Mouse (Mus musculus) lung, embryonic 14.5 days (tissue): ENCODE data around the gene Nmur1. TPM values are rescaled to one million over a fixed set of nuclear protein-coding genes. Genes with fewer than 3 reads are reported as not detected.
A peak's percentile ranks its signal among the peaks of the same experiment; 100 is the strongest.

Experiments used
- ATAC-seq: fragments of 200-750 bp; cut with Nextera tagmentation; 2 replicates; pipeline ENCODE4 v1.8.0; 2017; ENCODE audit warnings: mild to moderate bottlenecking, moderate TSS enrichment, moderate library complexity; ENCODE audit not compliant: insufficient read depth
- DNase-seq: peaks from one replicate; pipeline ENCODE4 v3.0.0-alpha.2; 2015
- H3K27ac ChIP-seq: fragments of 300-500 bp; sonication (generic); 2 replicates; pipeline ENCODE4 v1.5.1; 2014; ENCODE audit warnings: low read depth, mild to moderate bottlenecking, moderate library complexity
- H3K27me3 ChIP-seq: fragments of 300-500 bp; sonication (generic); 2 replicates; pipeline ENCODE4 v1.6.1; 2014; ENCODE audit warnings: low read length, control low read depth; ENCODE audit not compliant: insufficient read depth
- H3K36me3 ChIP-seq: fragments of 300-500 bp; sonication (generic); 2 replicates; pipeline ENCODE4 v1.6.1; 2014; ENCODE audit warnings: control low read depth; ENCODE audit not compliant: insufficient read depth
- H3K4me1 ChIP-seq: fragments of 300-500 bp; sonication (generic); 2 replicates; pipeline ENCODE4 v1.6.1; 2014; ENCODE audit warnings: antibody characterized with exemption, control low read depth; ENCODE audit not compliant: insufficient read depth
- H3K4me2 ChIP-seq: fragments of 300-500 bp; sonication (generic); 2 replicates; pipeline ENCODE4 v1.6.1; 2014; ENCODE audit warnings: mild to moderate bottlenecking
- H3K4me3 ChIP-seq: fragments of 300-500 bp; sonication (generic); 2 replicates; pipeline ENCODE4 v1.5.1; 2014; ENCODE audit warnings: low read depth, low read length
- H3K9ac ChIP-seq: fragments of 300-500 bp; sonication (generic); 2 replicates; pipeline ENCODE4 v1.6.1; 2014
- H3K9me3 ChIP-seq: fragments of 300-500 bp; sonication (generic); 2 replicates; pipeline ENCODE4 v1.6.1; 2016; ENCODE audit warnings: low read depth, low read length, control low read depth
- CTCF ChIP-seq: IDR thresholded peaks from 2 replicates; pipeline ENCODE4 v1.5.1; 2016; ENCODE audit warnings: antibody characterized with exemption, low read depth
- WGBS: fragments of 180-500 bp; shearing (Covaris S2); extraction: QIAGEN DNeasy Blood & Tissue Kit; methylation state at CpG from one replicate; pipeline ENCODE4 v1.1.7; 2014; 5-methylcytosine and 5-hydroxymethylcytosine counted together
- polyA plus RNA-seq: library from polyadenylated mRNA; unstranded; fragments of >200 nt; fragmentation: Nextera tagmentation; extraction: Ambion mirVana; gene quantifications from 2 replicates; pipeline ENCODE4 v1.2.1, GENCODE M21; 2014

Gene Nmur1
- polyA plus RNA-seq, 1 experiment from 2014 or later = not detected

DNA sequence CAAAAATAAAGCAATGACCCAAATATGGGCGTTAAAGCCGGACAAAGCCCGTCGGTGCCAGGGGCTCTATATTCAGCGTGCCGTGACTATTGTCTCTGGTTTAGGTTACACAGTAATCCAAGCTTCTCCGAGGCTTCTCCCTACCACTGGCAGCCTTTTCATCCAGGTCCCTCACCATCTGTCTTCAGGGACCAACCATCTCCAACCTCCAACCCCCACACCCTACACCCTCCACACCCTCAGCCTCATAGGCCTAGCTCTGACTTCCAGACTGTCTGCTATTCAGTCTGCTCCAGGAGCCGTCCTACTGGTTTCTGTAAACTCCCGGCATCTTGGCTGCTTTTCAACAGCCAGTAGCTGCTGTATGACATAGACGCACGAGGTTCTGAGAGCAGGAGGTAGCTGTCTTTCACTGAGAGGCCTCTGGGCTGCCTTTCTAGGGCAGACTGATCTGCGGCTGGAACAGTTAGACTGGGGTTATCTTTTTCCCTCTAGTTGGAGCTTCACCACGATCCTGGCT is 9.3 kb upstream of the Nmur1 start:
- peak; percentile 95 for DNase-seq
- Histone ChIP-seq H3K36me3 (no peaks in the 10 kb centered on the region), H3K27me3 (no peaks in the 10 kb centered on the region), H3K27ac (peak overlapping the region; percentile 99), H3K4me3 (peak overlapping the region; percentile 44; the same call in 1 of the 2 replicates), H3K9me3 (no peaks in the 10 kb centered on the region), H3K9ac (peak overlapping the region; percentile 84), H3K4me1 (peaks cover 16% of the 10 kb centered on the region), H3K4me2 (peak overlapping the region; percentile 85)
- TF ChIP-seq CTCF = no peak
- 15% methylated on average over 13 of the region's 13 CpGs for WGBS
- peak; percentile 65 for ATAC-seq

GRCm38 (mm10) chr1:86434439-86435201 is 8.6 kb upstream of the Nmur1 start:
- Histone ChIP-seq H3K9ac (peak overlapping the region; percentile 84), H3K27ac (peak overlapping the region; percentile 99), H3K4me1 (peaks cover 11% of the 10 kb centered on the region), H3K4me2 (peak overlapping the region; percentile 85), H3K27me3 (no peaks in the 10 kb centered on the region), H3K4me3 (peak overlapping the region; percentile 44), H3K9me3 (no peaks in the 10 kb centered on the region), H3K36me3 (no peaks in the 10 kb centered on the region)
- ATAC-seq (peak; percentile 92), DNase-seq (peak; percentile 100)
- WGBS = 4% methylated on average over 45 of the region's 46 CpGs
- TF ChIP-seq CTCF = no peak

GRCm38 (mm10) chr1:86434001-86434400 is 8.0 kb upstream of the Nmur1 start:
- no peaks in the 10 kb centered on the region for H3K36me3 ChIP-seq
- DNase-seq (no peak), ATAC-seq (peak; percentile 71)
- H3K27ac ChIP-seq = peak overlapping the region; percentile 99
- peak overlapping the region; percentile 85 for H3K4me2 ChIP-seq
- peak overlapping the region; percentile 44 for H3K4me3 ChIP-seq
- peaks cover 11% of the 10 kb centered on the region for H3K4me1 ChIP-seq
- WGBS = under 1% methylated on average over 10 of the region's 12 CpGs
- no peak for TF ChIP-seq CTCF
- H3K27me3 ChIP-seq = no peaks in the 10 kb centered on the region
- no peaks in the 10 kb centered on the region for H3K9me3 ChIP-seq
- peak overlapping the region; percentile 84 for H3K9ac ChIP-seq

GRCm38 (mm10) chr1:86433359-86433758 is 7.3 kb upstream of the Nmur1 start:
- H3K9me3 ChIP-seq = no peaks in the 10 kb centered on the region
- peak overlapping the region; percentile 84 for H3K9ac ChIP-seq
- no peak for TF ChIP-seq CTCF
- H3K27ac ChIP-seq = peak overlapping the region; percentile 99
- peaks cover 11% of the 10 kb centered on the region for H3K4me1 ChIP-seq
- H3K4me2 ChIP-seq = no peak overlapping the region
- WGBS = 81% methylated on average over 7 of the region's 7 CpGs
- H3K27me3 ChIP-seq = no peaks in the 10 kb centered on the region
- ATAC-seq (no peak), DNase-seq (no peak)
- H3K36me3 ChIP-seq = no peaks in the 10 kb centered on the region
- no peak overlapping the region for H3K4me3 ChIP-seq

DNA sequence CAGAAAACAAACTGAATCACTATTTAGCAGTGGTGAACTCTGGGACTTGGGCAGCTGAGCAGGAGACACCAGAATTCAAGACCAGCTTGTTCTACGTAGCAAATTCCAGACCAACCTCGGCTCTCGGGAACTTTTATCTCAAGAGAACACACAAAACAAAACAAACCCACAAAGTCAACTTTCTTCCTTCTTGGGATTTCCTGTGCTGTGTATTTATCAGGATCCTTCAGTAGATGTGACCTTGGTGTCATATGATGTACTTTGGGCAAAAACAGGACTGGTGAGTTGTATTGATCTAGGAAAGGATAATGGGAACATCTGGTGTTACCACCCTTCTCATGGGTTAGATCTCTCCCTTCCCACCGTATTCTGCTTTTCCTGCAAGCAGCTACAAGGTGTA is 6.8 kb upstream of the Nmur1 start:
- Histone ChIP-seq H3K4me2 (no peak overlapping the region), H3K27me3 (no peaks in the 10 kb centered on the region), H3K9ac (no peak overlapping the region), H3K9me3 (no peaks in the 10 kb centered on the region), H3K4me3 (no peak overlapping the region), H3K36me3 (no peaks in the 10 kb centered on the region), H3K4me1 (peaks cover 11% of the 10 kb centered on the region), H3K27ac (no peak overlapping the region)
- ATAC-seq (no peak), DNase-seq (no peak)
- WGBS = 49% methylated on average over 4 of the region's 4 CpGs
- TF ChIP-seq CTCF = no peak

GRCm38 (mm10) chr1:86430056-86430455 is 4.0 kb upstream of the Nmur1 start:
- Histone ChIP-seq H3K9ac (no peak overlapping the region), H3K4me3 (no peak overlapping the region), H3K4me2 (no peak overlapping the region), H3K4me1 (peaks cover 8% of the 10 kb centered on the region), H3K27me3 (no peaks in the 10 kb centered on the region), H3K9me3 (no peaks in the 10 kb centered on the region), H3K36me3 (no peaks in the 10 kb centered on the region), H3K27ac (no peak overlapping the region)
- ATAC-seq (no peak), DNase-seq (peak; percentile 91)
- TF ChIP-seq CTCF = peak; percentile 94
- 48% methylated on average over 2 of the region's 2 CpGs for WGBS

DNA sequence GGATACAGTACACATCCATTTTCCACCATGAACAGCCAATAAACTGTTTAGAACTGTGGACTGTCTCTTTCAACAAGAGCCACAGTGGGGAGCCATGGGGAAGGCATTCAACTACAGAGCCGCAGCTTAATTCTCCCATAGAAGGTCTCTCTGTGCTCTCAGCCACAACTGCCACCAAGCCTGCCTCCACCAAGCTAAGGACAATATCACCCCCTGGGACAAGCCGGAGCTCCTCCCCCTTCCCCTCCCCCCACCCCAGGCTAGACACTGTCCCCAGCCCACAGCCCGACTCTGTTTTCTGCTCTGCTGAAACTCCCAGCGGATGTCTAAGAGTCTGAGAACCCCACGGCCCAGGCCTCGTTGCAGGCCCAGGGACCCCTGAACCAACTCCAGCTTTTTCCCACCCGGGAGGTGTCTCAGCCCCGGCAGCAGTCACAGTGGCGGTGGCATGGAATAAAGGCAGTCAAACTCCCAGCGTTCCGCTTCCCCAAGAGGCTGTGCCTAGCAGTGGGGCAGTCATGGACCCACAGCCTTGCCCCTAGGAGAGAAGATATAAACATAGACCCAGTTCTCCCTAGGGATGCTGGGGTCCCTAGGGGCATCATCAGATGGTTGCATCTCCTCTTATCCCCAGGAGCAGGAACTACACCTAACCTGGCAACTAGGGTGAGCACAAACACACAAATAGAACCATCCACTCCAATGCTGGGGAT is 1.0 kb downstream of the Nmur1 start:
- Histone ChIP-seq H3K4me2 (no peak overlapping the region), H3K36me3 (no peaks in the 10 kb centered on the region), H3K27me3 (no peaks in the 10 kb centered on the region), H3K9ac (no peak overlapping the region), H3K4me3 (no peak overlapping the region), H3K4me1 (no peaks in the 10 kb centered on the region), H3K27ac (no peak overlapping the region), H3K9me3 (no peaks in the 10 kb centered on the region)
- DNase-seq (no peak), ATAC-seq (peak; percentile 28; the same call in 1 of the 2 replicates)
- WGBS = 30% methylated on average over 11 of the region's 11 CpGs
- no peak for TF ChIP-seq CTCF
